Mouse (Mus musculus): ENCODE measurements around the gene Cdh13. TPM values are rescaled to one million over a fixed set of nuclear protein-coding genes. Genes with fewer than 3 reads are reported as not detected.
A peak's percentile ranks its signal among the peaks of the same experiment; 100 is the strongest.
"Not testable (repeated sequence)": the region's sequence is repeated elsewhere in the genome, so short reads cannot be mapped to it uniquely, and the experiment has no call there.

Gene Cdh13
- polyA plus RNA-seq, 1 experiment from 2014 or later: 62.2 TPM

DNA sequence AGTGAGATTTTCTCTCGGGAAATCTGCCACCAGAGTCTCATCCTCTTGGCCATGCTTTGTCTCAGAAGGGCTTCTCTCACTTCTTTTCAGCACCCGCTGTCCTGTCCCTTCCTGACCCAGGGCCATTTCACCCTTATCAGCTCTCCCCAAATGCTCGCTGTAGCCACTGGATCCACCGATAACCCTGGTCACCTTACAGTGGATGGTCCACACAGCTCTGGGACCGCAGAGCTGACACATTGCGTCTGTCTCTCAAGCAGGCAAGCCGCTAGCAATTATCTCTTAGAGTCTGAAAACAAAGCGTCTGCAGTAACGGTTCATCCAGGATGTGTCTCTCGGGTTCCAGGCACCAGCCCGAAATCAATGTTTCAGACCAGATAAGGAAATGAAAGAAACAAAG lies 429.6 kb downstream of the Cdh13 start:
- DNase-seq (ENCODE audit: low read depth, low spot score) (no peak), ATAC-seq (no peak)
- POLR2A ChIA-PET: interaction anchor here (0.8 to 1.2 kb wide), 2 partner anchors 8 to 170 kb away, joined by 4 read pairs; no protein-coding TSS in a partner anchor
- CTCF ChIA-PET: no interaction called here
- in situ Hi-C loops (cut with MboI; ENCODE audit: low pct_unique_long_range_greater_than_20kb): no loop called here
- H3K27me3 ChIP-seq: no peaks in the 10 kb centered on the region
- TF ChIP-seq CTCF (IDR thresholded peaks at IDR 0.05): no peak

DNA sequence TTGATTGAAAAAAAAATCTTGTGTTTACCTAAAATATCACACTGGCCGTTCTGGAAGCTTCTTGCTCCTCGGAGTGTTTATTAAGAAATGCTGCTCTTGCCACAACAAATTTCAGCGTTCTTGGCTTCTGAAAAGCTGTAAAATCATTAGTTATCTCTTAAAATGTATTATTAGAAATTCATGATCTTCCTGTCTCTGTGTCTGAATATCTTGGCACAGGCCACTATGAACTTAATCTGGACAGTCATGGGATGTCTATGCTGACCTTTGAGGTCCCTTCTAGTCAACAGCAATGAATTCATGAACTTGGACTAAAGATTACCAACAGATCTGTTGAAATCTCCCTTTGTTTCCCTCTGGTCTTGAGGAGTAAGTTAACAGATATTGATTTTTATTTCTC lies 430.1 kb downstream of the Cdh13 start:
- no peak for DNase-seq (ENCODE audit: low read depth, low spot score)
- ChIA-PET POLR2A (interaction anchor here (0.8 kb wide), 1 partner anchor 171 kb away, joined by 4 read pairs; no protein-coding TSS in a partner anchor), CTCF (no interaction called here)
- in situ Hi-C loops (cut with MboI; ENCODE audit: low pct_unique_long_range_greater_than_20kb): no loop called here
- ATAC-seq: no peak
- TF ChIP-seq CTCF (IDR thresholded peaks at IDR 0.05): no peak
- no peaks in the 10 kb centered on the region for H3K27me3 ChIP-seq

DNA sequence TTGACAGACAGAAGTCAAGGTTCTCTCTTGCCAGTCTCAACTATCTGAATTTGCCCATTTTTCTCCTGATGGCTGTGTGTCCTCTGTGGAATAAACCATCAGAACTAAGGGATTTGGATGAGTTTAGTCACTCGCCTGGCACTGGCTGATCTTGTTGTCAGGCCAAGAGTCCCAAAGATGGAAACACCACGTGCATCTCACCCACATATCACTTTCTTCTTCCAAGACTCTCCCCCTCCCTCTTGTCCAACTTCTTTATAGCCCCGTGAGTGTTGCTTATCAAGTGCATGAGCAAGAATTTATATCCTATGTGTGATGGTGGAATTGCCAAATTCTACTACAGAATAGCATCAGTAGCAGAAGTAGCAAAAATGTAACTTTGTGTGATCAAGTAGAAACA lies 439.4 kb downstream of the Cdh13 start:
- DNase-seq (ENCODE audit: low read depth, low spot score): no peak
- TF ChIP-seq CTCF (IDR thresholded peaks at IDR 0.05): no peak
- POLR2A ChIA-PET: no interaction called here
- no peaks in the 10 kb centered on the region for H3K27me3 ChIP-seq
- in situ Hi-C loops (cut with MboI; ENCODE audit: low pct_unique_long_range_greater_than_20kb): no loop called here
- CTCF ChIA-PET: no interaction called here
- ATAC-seq: no peak

DNA sequence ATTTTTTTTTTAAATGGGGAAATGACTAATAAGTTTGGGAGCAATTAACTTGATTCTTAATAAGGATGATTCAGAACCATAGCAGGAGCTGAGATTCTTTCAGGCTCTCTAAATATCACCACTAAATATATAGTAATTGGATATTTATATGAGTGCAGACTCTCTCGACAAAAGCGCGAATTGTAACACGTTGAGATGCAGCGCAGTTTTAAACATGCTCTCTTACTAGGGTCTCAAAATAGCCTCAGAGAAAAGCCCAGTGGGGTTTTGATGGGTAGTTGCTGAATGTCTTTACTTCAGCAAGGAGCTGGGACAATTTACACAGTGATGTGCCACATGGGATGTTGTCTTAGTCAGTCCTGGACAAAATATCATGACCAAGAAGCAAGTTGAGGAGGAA lies 442.1 kb downstream of the Cdh13 start:
- ChIA-PET CTCF (no interaction called here), POLR2A (interaction anchor here (0.6 kb wide), 1 partner anchor 874 kb away, joined by 4 read pairs; no protein-coding TSS in a partner anchor)
- H3K27me3 ChIP-seq: no peaks in the 10 kb centered on the region

DNA sequence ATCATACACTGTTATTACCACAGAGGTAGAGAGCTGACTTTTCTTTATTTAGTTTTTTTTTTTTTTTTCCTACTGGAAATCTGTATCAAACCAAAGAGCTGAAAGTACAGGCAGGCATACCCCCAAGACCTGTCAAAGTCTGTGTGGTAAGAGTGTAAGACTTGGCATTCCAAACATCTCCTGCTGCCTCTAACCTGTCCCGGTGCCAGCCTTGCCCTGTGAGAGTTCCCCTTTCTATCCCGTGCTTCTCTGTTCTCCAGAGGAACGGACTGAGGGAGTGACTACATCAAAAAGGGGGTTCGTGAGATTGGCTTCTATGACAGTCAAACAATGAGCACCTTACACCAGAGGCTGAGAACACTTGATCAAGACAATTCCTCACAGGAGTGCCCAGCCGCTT lies 458.2 kb downstream of the Cdh13 start:
- ChIA-PET CTCF (interaction anchor here (1.4 kb wide), 1 partner anchor 9 kb away, joined by 3 read pairs; no protein-coding TSS in a partner anchor), POLR2A (interaction anchor here (0.6 kb wide), 1 partner anchor 471 kb away, joined by 6 read pairs; no protein-coding TSS in a partner anchor)
- in situ Hi-C loops (cut with MboI; ENCODE audit: low pct_unique_long_range_greater_than_20kb): no loop called here
- no peaks in the 10 kb centered on the region for H3K27me3 ChIP-seq
- ATAC-seq: no peak
- no peak for DNase-seq (ENCODE audit: low read depth, low spot score)
- no peak for TF ChIP-seq CTCF (IDR thresholded peaks at IDR 0.05)

More for the DNA sequence above, 442.1 kb downstream of the Cdh13 start:
- DNase-seq (ENCODE audit: low read depth, low spot score): no peak
- in situ Hi-C loops (cut with MboI; ENCODE audit: low pct_unique_long_range_greater_than_20kb): no loop called here
- no peak for ATAC-seq
- TF ChIP-seq CTCF (IDR thresholded peaks at IDR 0.05): no peak

DNA sequence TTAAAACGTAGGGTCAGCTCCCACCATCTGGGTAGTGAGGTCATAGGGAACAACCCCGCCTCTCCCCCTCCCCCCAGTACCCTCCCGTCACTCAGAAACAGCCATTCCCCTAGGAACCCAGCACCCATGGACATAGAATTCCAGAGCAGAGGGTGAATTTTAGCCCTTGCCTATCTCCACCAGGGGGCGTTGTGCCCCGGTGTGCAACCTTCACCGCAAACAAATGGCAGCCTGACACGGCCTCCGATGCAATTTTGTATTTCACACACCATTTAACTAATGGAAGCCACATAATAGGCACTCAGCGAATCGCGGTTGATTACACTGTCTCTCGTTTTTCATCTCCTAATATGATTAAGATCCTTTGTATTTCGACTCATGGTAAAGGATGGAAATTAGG lies 461.5 kb downstream of the Cdh13 start:
- in situ Hi-C loops (cut with MboI; ENCODE audit: low pct_unique_long_range_greater_than_20kb): no loop called here
- TF ChIP-seq CTCF (IDR thresholded peaks at IDR 0.05): peak; percentile 26
- ATAC-seq (no peak), DNase-seq (ENCODE audit: low read depth, low spot score) (no peak)
- POLR2A ChIA-PET: no interaction called here
- CTCF ChIA-PET: no interaction called here
- H3K27me3 ChIP-seq: no peaks in the 10 kb centered on the region

DNA sequence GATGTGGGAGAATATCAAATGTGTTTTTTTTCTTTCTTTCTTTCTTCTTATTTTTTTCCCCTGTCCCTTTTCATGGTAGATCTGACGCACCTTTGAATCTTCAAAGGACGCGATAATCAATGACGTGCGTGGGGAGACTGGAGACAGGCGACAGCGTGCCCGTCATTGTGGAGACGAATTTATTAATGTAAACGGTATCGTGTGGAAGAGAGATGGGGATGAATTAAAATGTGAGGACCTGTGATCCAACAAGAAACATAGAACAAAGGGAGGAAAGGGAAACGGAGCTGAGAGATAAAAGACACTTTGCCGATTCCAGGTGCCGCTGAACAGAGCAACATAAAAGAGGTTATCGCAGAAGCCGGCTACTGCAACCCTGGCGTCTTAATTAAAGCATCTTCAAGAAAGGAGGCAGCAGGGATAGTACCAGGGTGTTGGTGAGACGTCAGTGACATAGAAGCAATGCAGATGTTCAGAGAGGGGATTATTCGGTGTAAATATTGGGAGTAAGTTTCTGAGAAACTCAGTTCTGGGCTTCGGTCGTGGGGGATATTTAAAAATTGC lies 464.6 kb downstream of the Cdh13 start:
- in situ Hi-C loops (cut with MboI; ENCODE audit: low pct_unique_long_range_greater_than_20kb): no loop called here
- H3K27me3 ChIP-seq: no peaks in the 10 kb centered on the region
- DNase-seq (ENCODE audit: low read depth, low spot score) (no peak), ATAC-seq (no peak)
- CTCF ChIA-PET: interaction anchor here (1.1 kb wide), 1 partner anchor 10 kb away, joined by 3 read pairs; no protein-coding TSS in a partner anchor
- POLR2A ChIA-PET: no interaction called here
- no peak for TF ChIP-seq CTCF (IDR thresholded peaks at IDR 0.05)

DNA sequence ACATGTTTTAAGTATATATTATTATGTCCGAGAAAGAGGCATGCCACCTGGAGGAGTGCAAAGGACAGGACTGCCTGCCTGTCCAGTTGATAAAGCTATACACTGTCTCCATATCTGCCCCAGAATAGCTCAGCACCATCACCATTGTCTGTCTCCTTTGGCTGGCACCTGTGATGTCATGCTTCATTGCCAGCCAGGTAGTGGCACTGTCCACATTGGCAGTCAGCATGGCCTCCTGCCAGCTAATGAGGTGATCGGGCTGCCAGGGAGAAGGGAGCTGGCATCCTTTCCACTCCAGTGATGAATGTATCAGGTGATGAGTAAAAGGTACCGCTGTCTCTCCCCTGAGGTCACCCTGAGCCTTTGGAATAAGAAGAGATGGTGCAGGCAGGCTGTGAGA lies 465.7 kb downstream of the Cdh13 start:
- POLR2A ChIA-PET: no interaction called here
- in situ Hi-C loops (cut with MboI; ENCODE audit: low pct_unique_long_range_greater_than_20kb): no loop called here
- H3K27me3 ChIP-seq: no peaks in the 10 kb centered on the region
- TF ChIP-seq CTCF (IDR thresholded peaks at IDR 0.05): no peak
- ATAC-seq: no peak
- CTCF ChIA-PET: interaction anchor here (1.1 kb wide), 1 partner anchor 11 kb away, joined by 3 read pairs; no protein-coding TSS in a partner anchor
- no peak for DNase-seq (ENCODE audit: low read depth, low spot score)

DNA sequence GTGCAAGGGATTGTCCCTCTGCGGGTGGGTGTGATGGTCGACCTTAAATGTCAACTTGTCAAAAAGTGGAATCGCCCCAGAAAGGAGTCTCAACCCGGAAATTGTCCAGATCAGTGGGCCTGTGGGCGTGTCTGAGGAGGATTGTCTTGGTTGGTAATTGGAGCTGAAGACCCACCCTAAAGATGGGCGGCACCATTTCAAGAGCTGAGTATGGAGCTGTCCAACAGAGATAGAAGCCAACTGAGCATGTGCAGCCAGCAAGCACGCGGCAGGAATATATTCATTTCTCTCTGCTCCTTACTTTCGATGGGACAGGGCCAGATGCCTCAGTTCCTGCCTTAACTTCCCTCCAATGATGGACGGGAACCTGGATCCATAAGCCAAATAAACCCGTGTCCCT lies 466.3 kb downstream of the Cdh13 start:
- in situ Hi-C loops (cut with MboI; ENCODE audit: low pct_unique_long_range_greater_than_20kb): no loop called here
- ChIA-PET POLR2A (no interaction called here), CTCF (no interaction called here)
- no peak for TF ChIP-seq CTCF (IDR thresholded peaks at IDR 0.05)
- H3K27me3 ChIP-seq: no peaks in the 10 kb centered on the region
- ATAC-seq: no peak
- DNase-seq (ENCODE audit: low read depth, low spot score): no peak

DNA sequence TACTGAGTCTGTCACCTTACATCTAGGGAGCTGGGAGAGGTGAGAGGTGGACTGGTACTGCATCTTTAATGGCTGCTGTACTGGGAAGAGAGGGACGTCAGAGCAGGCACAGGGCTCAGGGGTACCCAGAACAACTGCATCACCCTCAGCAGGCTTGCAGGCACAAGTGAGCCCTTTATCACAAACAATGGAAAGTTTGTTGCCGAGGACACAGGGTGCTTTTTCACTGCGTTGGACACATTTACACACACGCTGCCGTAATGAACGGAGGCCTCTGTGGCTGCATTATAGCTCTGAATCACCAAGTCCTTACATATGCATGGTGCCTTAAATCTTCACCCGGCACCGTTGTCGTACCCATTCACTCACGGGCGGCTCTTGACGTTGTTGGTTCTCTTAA lies 470.2 kb downstream of the Cdh13 start:
- no peak for TF ChIP-seq CTCF (IDR thresholded peaks at IDR 0.05)
- no peak for DNase-seq (ENCODE audit: low read depth, low spot score)
- H3K27me3 ChIP-seq: no peaks in the 10 kb centered on the region
- no peak for ATAC-seq
- ChIA-PET POLR2A (no interaction called here), CTCF (no interaction called here)
- in situ Hi-C loops (cut with MboI; ENCODE audit: low pct_unique_long_range_greater_than_20kb): no loop called here

DNA sequence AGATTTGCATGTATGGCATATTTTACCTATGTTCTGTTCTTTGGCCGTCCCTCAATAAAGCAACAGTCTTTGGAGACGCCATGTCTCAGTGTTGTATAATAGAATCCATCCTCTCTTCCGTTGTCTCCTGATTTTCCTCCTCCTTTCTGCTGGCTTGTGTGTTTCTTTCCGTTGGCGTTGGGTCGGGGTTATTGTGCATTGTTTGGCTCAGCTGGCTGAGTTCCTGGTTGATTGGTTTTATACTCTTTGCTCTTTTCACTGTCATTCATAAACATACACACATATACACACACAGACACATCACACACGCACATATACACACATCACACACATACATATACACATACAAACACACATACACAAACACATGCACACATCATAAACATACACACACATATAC lies 470.6 kb downstream of the Cdh13 start:
- ChIA-PET CTCF (no interaction called here), POLR2A (no interaction called here)
- in situ Hi-C loops (cut with MboI; ENCODE audit: low pct_unique_long_range_greater_than_20kb): no loop called here
- TF ChIP-seq CTCF (IDR thresholded peaks at IDR 0.05): no peak
- no peak for DNase-seq (ENCODE audit: low read depth, low spot score)
- no peaks in the 10 kb centered on the region for H3K27me3 ChIP-seq
- ATAC-seq: no peak

DNA sequence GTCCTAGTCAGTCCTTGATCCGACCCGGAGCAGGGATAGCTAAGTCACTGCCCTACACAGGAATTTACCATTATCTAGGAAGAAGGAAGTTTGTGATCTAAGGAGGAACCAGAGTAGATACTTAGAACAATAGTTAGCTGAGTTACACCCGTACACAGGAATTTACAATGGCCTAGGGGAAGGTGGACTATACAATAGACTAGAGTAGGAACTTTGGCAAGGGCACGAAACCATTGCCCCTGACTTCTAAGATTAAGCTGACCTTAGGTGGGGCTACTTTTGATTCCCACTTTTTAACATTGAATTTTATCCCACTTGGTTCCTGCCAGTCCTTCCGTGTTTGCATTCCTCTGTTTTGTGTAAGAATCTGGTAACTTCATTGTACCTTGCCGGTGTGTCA lies 494.0 kb downstream of the Cdh13 start:
- POLR2A ChIA-PET; in situ Hi-C loops (cut with MboI; ENCODE audit: low pct_unique_long_range_greater_than_20kb): not testable (repeated sequence)
- CTCF ChIA-PET: interaction anchor here (1.1 kb wide), 1 partner anchor 9 kb away, joined by 3 read pairs; no protein-coding TSS in a partner anchor

More for the DNA sequence above, 494.0 kb downstream of the Cdh13 start:
- H3K27me3 ChIP-seq; DNase-seq (ENCODE audit: low read depth, low spot score); ATAC-seq: not testable (repeated sequence)
